Mouse (Mus musculus) gastrocnemius, adult 8-10 months (tissue): ENCODE data around the gene 4921511M17Rik. TPM values are rescaled to one million over a fixed set of nuclear protein-coding genes. Genes with fewer than 3 reads are reported as not detected.
"Not testable (repeated sequence)": the region's sequence is repeated elsewhere in the genome, so short reads cannot be mapped to it uniquely, and the experiment has no call there.

Source experiments
- DNase-seq, 2 experiments: peaks; one replicate each; pipeline ENCODE4 v3.0.0; 2022; ENCODE audit warnings: low spot score in 2 of 2
- total RNA-seq, 4 experiments: library from RNA; stranded (reverse); gene quantifications; 2 replicates each; pipeline ENCODE4 v1.2.4; 2022

The 4921511M17Rik gene
- total RNA-seq, result not detected

- DNase-seq, result not testable (repeated sequence)
Measured at GRCm38 (mm10) chrX:154033727-154034126, at the start of gene 4921511M17Rik. TSS of gene 4921511M17Rik (minus strand) at chrX:154033827.

DNA sequence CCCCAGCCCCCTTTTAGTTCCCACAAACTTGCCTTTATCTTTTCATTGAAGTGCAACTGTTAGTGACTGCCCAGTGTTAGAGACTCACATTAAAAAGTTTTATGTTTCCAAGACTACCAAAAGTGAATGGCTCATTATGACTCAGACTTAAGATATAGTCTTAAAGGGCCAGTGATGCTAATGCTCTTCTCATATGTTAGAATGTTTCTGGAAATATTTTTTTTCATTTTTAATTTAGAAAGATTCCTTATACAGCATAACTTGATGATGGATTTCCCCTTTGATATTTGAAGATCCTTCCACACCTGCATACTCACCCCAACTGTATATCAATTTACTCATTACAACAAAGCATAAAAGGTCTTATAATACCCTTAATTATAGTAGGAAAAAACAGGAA, 21.3 kb upstream of the 4921511M17Rik start, which contains the start of gene Gm10057:
TSS of gene Gm10057 (minus strand) at position 101 of the 400 bp plus-strand sequence.
- not testable (repeated sequence) for DNase-seq

GRCm38 (mm10) chrX:154012540-154012939, 21.1 kb downstream of the 4921511M17Rik start, which contains the start of gene Samt1:
TSS of gene Samt1 (minus strand) at chrX:154012640.
- DNase-seq, result not testable (repeated sequence)

- DNase-seq, result not testable (repeated sequence)
Measured at GRCm38 (mm10) chrX:153976914-153977313, 56.7 kb downstream of the 4921511M17Rik start.

DNA sequence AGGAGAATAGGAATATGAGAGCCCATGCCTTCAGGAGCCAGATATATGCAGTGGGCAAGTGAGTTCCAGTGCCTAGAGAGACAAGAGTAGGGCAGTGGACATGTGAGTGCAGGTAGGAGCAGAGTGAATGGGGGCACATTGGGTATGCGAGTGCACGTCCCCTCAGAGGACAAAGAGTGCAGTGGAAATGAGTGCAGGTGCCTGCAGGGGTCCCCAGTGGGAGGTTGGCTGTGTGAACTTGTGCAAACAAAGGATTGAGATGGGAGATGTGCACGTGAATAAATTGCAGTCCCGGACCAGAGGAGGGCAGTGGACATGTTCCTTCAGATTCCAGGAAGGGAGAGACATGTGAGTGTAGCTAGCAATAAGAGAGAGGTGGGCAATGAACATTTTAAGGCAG, 57.2 kb downstream of the 4921511M17Rik start:
- DNase-seq, result not testable (repeated sequence)

DNA sequence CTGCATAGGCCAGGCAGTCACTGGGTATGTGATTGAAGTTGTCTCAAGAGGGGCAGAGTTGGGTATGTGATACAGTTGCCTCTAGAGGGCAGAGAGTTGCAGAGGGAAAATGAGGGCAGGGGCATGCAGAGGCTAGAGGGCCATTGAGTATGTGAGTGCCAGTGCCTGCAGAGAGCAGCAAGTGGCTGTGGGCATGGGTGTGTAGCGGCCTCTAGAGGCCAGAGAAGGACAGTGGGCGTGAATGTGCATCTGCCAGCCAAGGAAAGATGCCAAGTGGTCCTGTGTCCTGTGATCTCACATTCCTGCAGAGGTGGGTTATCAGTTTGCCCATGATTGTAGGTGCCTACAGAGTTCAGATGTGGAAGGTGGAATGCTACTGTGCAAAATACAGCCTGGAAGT, 59.2 kb downstream of the 4921511M17Rik start:
- DNase-seq, result no peak

Other genes with a start within 250 kb of the 4921511M17Rik start
- not detected for gene Spin2c, start 201.6 kb downstream of the 4921511M17Rik start, total RNA-seq
- not detected for gene Samt1, start 21.2 kb downstream of the 4921511M17Rik start, total RNA-seq
- not detected for gene Gm10057, start 21.2 kb upstream of the 4921511M17Rik start, total RNA-seq
- gene Gm15140, start 86.9 kb upstream of the 4921511M17Rik start, total RNA-seq, result not detected